Mouse (Mus musculus) megakaryocyte progenitor cell, adult 5-6 weeks (primary cell): ENCODE measurements around the gene Olfr328. TPM values are rescaled to one million over a fixed set of nuclear protein-coding genes. Genes with fewer than 3 reads are reported as not detected.
"Not testable (repeated sequence)": the region's sequence is repeated elsewhere in the genome, so short reads cannot be mapped to it uniquely, and the experiment has no call there.

Experiments used
- ATAC-seq: replicated peaks from 2 replicates; pipeline ENCODE4 v1.8.0; 2016; ENCODE audit warnings: mild to moderate bottlenecking, moderate TSS enrichment, inconsistent platforms; ENCODE audit not compliant: poor library complexity
- total RNA-seq, 2 experiments: library from RNA; stranded (forward) in 1 of 2; stranded (reverse) in 1 of 2; fragments of 157-497, 149-512 nt in 1 of 2; fragments of 200-1000 nt in 1 of 2; gene quantifications; 2 replicates each; pipeline versions ENCODE4 v1.2.3 to v1.2.4; 2015 to 2017

Olfr328 gene
- total RNA-seq (2015) (not detected in 2 replicates), total RNA-seq (2017) (not detected in 2 replicates)

DNA sequence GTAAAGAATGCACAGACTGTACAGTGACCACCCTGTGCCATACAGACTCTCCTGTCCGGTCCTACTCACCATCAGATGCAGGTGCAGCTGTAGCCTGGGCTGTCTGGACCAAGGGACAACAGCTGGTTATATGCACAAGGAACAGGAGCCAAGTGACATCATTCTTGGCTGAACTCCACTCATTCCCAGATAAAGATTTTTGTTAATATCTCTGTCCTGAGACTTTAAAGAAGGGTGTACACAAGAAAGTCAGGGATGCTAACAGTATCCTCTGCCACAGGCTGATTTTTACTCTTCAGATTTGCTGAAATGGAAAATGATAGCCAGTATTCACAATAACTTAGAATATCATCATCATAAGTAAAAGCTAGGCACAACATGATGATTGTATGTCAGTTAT, at the start of gene Olfr328:
Gene Olfr328 (minus strand): TSS at position 101 of the 400 bp plus-strand sequence.
- no peak for ATAC-seq

DNA sequence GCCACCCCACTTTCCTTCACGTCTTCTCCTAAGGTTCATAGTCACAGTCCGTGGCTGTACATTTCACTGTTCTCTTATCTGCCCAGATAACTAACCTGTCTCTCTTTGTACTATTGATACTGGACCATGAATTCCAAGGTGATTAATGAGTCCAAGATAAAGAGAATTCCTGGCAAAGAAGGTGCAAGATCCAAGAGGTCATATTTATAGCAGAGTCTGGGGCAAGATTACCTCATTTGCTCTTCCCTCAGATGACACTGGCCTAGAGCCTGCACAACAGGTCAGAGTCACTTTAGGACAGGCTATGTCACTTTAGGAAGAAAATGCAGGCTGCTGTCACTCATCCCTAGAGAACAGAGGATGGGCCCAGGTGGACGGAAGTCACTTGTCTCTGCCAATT, 49.8 kb upstream of the Olfr328 start:
- ATAC-seq, result no peak

DNA sequence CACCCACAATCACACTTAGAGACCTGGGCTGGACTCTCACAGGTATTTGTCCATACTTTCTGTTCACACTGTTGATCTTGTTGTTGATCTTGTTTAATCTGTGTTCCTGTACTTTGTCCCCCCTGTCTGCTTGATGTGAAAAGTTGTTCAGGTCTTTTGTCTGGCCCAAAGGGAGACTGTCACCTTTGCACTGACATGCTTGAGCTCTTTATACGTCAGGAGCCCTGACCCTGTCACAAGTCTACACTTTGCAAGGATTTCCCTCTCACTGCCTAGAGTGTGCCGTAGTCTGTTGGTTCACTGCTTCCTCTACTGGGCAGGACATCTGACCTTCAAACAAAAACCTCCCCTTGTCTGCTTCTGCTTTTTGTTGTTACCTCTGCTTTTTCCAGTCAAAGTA, 49.3 kb upstream of the Olfr328 start:
- 0 out of 2 replicates have a peak, but pooled peaks have one; percentile 14 for ATAC-seq

DNA sequence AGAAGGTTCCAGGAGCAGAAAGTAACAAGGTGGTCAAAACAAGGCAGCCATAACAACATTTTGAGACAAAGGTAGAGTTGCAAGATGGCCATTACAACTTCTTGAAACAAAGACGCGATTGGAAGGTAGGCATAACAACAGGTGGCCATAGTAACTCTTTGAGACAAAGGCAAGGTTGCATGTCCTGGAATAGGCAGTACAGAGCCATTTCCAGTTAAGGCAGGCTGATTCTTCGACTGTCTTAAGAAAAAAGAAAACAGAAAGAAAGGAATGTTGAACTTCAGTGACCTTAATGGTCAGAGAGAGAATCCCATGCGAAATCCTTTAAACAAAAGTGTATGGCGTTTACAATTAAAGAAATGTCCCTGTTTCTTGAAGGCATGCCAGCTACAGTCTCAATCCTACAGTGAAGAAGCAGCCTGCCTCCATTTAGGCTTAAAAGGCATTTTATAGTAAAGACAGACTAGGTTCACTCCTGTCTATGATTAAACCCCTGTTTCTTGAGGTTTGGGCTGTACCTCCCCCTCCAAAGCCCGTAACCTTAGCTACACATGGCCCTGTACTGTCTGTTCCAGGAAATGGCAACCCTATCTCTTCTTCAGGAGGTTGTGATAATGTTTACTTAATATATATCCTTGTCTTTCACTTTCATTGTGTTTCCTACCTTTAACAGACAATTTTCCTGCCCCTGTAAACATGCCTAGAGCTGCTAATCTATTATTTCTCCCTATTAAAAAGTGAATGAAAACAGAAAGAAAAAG, 47.5 kb upstream of the Olfr328 start:
- 0 out of 2 replicates have a peak, but pooled peaks have one; percentile 31 for ATAC-seq

DNA sequence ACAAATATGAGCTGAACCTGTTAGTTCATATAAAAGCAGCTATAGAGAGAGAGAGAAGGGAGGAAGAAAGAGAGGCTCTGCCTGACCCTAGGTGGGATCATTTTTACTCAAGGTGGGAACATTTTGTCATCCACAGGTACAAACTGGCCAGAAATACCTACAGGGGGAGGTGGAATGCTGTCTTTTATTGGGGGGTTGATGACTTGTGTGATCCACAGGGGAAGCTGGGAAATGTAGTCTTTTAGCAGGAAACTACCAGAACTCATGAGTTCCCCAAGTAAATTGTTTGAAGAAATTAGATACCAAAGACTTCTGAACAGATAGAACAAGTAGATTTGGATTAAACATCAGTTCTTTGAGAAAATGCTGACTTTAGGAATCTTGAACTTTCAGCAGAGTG, 46.6 kb upstream of the Olfr328 start:
- no peak for ATAC-seq

DNA sequence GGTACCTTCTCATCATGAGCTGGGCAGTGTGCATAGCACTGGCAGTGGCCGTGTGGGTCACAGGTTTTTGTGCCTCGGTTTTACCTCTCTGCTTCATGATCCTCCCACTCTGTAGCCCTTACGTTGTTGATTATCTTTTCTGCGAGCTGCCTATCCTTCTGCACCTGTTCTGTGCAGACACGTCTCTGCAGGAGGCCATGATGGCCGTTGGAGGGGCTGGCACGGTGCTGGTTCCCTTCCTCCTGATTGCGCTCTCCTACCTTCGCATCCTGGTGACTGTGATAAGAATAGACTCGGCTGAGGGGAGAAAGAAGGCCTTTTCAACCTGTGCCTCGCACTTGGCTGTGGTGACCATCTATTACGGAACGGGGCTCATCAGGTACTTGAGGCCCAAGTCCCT, 42.4 kb upstream of the Olfr328 start:
- no peak for ATAC-seq

DNA sequence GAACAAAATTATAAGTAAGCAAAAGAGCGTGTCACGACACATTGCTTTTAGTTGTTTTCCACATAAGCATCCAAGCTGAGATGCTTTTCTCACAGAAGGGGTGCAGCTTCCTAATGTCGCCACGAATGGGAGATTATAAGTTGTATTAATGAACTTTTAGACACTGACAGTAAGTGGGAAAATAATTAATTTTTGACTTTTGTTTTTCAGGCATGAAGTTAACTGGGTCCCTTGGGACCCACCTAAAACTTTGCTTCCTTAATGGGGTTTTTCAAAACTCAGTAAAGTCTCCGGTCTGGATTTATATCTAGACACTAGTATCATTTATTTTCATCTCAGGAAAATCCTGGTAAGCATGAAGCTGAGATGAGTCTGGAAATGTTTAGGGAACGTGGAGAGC, 39.4 kb upstream of the Olfr328 start, which contains the start of gene Olfr324:
Gene Olfr324 (plus strand): TSS at position 301 of the 400 bp plus-strand sequence.
- no peak for ATAC-seq

DNA sequence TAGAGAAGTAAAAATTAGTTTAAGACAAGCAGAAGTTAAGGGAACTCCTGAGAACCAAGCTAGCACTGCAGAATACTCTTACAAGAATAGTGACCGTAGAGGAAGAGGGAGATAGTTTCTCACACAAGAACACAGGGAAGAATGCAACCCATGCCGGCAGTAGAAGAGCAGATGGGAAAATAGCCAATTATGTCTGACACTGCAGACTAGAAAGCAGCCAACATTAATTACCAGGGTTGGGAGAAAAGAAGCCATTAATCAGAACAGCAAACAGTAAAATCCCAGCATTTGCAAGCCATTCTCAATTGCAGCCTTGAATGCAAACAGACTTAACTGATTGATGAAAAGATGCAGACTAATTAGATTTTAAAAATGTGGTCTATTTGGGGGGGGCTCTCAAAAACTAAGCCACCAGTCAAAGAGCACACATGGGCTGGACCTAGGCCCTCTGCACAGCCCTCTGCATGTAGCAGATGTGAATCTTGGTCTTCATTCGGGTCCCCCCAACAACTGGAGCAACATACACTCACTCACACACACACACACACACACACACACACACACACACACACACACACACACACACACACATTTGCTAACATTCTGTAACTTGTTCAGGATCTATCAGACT, 33.3 kb upstream of the Olfr328 start:
- no peak for ATAC-seq

DNA sequence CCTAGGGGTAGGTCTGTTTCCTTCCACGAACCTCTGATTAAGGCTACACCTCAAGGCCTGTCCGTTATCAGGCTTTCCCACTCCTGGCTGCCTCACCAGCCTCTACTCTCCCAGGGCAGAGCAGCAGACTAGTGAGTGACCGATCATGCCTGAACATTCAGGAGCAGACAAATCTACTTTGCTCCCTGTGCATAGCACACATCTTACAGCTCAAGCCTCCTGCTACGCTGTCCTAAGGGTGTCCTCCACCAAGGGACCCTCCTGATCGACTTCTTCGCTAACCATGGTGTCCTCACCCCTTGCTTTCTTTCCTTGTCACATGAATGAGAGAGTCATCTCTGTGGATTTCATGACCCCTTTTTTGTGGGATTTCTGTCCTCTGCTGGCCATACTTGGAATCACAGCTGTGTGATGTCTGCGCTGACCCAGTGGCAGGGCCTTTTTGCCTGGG, 32.5 kb upstream of the Olfr328 start:
- ATAC-seq, result peak; percentile 93

DNA sequence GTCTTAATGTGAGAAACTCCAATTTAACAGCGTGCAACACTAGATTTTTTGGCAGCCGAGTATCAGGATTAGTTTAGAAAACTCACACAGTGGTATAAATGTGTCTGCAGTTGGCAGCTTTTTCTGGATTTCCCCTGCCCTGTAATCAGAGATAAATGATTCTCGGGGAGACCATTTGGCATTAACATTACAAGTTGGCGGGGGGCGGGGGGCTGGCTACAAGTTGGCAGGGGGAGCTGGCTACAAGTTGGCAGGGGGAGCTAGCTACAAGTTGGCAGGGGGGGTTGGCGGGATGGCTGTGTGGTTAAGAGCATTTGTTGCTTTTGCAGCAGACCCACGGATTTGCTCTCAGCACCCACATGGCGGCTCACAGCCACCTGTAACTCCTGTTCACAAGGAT, 23.2 kb upstream of the Olfr328 start:
- no peak for ATAC-seq

DNA sequence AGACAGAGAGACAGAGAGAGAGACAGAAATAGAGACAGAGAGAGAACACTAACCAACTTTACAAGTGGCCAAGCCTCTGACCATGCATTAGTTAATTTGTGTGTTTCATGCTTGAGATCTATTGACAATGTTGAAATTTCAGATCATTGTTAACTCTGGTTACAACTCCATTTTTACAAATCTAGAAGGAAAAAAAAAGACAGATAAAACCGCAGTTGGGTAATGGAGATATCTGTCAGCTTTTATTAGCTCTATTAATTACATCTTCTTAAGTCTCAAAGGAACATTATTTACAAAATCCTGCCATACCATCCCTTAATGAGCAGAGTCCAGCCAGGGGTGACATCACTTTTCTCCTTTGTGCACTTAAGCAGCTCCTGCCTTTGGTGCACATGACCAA, 22.0 kb upstream of the Olfr328 start, which contains the start of gene Olfr325:
Gene Olfr325 (plus strand): TSS at position 301 of the 400 bp plus-strand sequence.
- no peak for ATAC-seq

DNA sequence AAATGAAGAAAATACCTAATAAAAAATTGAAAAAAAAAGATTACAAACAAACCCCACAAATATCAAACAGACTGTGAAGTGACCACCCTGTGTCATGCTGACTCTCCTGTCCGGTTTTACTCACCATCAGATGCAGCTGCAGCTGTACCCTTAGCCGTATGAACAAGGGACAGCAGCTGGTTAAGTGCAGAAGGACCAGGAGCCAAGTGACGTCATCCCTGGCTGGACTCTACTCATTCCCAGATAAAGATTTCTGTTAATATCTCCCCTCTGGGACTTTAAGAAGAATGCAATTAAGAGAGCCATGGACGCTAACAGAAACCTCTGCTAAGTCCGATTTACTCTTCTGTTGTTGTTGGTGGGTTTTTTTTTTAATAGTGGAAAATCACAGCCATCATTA, 15.0 kb upstream of the Olfr328 start, which contains the start of gene Olfr224:
Gene Olfr224 (minus strand): TSS at position 149 of the 400 bp plus-strand sequence.
- ATAC-seq, result no peak

DNA sequence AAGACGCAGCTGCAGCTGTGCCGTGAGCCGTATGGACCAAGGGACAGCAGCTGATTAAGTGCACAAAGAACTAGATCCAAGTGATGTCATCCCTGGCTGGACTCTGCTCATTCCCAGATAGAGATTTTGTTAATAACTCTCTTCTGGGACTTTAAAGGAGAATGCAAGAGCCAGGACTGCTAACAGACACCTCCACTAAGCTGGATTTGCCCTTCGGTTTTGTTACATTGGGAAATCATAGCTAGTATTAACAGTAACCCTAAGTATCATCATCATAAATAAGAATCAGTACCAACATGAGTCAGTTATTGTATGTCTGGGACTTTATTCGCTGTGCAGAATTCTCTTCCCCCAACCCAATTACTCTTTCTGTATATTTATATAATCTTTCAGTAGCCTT, 9.1 kb downstream of the Olfr328 start, which contains the start of gene Olfr329-ps:
Gene Olfr329-ps (minus strand): TSS at position 101 of the 400 bp plus-strand sequence.
- ATAC-seq, result no peak

DNA sequence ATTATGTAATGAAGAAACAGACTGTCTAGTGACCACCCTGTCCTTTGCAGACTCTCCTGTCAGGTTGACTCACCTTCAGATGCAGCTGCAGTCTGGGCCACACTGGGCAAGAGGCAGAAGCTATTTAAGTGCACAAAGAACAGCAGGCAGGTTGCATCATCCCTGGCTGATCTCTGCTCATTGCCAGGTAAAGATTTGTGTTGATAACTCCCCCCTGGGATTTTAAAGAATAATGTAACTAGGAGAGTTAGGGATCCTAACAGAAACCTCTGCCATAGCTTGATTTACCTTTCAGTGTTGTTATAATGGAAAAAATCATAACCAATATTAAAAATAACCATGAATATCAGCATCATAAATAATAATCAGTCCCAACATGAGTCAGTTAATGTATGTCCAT, 20.7 kb downstream of the Olfr328 start, which contains the start of gene Olfr330:
Gene Olfr330 (minus strand): TSS at position 101 of the 400 bp plus-strand sequence.
- not testable (repeated sequence) for ATAC-seq

DNA sequence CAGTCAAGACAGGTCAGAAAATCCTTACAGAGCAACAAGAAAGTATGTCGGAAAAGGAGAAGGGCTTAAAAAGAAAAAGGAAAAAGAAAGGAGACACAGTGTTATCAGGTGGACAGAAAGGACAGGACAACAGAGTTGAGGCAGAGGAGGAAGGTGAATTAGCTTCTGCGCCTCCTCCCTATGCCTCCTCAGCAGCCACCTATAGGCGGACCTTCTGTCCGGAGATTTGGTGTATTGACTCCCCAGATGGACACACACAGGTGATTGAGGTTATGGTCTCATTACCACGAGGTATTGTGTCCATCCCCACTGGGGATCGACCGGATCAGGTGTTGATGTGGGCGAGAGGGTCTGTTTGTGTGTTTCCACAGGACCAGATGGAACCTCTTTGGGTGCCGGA, 35.7 kb downstream of the Olfr328 start:
- ATAC-seq, result not testable (repeated sequence)

DNA sequence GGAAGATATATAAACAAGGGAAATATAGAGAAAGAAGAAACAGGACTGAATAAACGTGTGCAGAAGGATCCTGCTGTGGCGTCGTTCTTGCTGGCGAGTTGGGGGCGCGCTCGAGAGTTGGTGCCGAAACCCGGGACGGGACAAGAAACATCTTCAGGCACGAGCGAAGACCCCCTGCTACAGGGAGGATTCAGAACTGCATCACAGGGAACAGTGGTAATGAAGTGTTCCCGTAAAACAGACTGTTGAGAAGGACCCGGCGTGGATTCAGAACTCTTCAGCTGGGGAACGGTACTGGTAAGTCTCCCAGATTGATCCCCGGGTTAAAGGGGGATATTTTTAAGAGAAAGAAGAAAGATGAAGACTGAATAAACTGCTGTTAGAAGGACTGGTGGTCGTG, 36.5 kb downstream of the Olfr328 start:
- ATAC-seq, result not testable (repeated sequence)

DNA sequence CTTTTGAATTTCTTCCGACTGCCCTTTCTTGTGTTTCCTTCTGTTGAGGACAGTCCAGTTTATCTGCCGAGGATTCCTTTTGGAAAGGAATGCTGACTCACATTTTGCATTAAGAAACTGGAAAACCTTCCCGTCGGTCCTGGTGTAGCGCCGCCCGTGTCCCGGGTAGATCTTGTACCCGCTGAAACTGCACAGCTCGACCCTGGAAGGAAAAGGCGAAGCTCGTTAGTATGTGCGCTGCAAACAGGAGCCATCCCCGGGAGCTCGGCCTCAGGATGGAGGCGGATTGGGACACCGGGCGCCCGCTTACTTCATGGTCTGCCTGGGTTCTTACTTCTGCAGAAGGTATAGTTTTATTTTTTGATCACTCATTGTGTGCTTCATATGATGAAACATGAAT, 46.4 kb downstream of the Olfr328 start:
- peak; percentile 63 for ATAC-seq

DNA sequence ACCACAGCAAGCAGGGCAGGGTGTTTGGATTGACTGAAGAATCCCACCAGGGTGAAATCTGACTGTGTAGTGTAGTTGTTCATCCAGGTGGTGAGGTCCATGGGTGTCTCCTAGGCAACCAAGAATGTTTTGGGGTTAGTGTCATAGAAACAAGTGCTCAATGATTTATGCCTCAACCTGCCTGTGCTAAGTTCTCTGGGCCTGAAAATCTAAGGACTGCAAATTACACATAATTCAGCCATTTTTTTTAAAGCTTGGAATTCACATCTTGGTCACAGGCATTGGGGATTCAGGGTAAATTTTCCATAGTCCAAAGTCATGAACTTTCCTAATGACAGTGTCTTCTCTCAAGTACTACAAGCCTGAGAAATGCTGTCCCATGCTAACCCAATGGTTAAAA, 53.0 kb downstream of the Olfr328 start, which contains the start of gene Olfr331:
Gene Olfr331 (minus strand): TSS at position 101 of the 400 bp plus-strand sequence.
- ATAC-seq, result not testable (repeated sequence)
